Mouse (Mus musculus): Measurements from ENCODE around the gene Gzma.

GRCm38 (mm10) chr13:113044876-113045275, 55.9 kb downstream of the Gzma start:
- TF ChIP-seq CTCF (IDR thresholded peaks at IDR 0.05; ENCODE audit: extremely low read depth, insufficient read depth, low read length) (no peak), POLR2A (IDR thresholded peaks at IDR 0.05; ENCODE audit: extremely low read depth, insufficient read depth, low read length) (no peak)

All from cortical plate, adult 2 months (tissue).